Mouse (Mus musculus): Measurements from ENCODE around the gene Kif26b. TPM values are rescaled to one million over a fixed set of nuclear protein-coding genes. Genes with fewer than 3 reads are reported as not detected.

The Kif26b gene
- polyA plus RNA-seq, 1 experiment from 2014 or later, result 4.9 TPM

DNA sequence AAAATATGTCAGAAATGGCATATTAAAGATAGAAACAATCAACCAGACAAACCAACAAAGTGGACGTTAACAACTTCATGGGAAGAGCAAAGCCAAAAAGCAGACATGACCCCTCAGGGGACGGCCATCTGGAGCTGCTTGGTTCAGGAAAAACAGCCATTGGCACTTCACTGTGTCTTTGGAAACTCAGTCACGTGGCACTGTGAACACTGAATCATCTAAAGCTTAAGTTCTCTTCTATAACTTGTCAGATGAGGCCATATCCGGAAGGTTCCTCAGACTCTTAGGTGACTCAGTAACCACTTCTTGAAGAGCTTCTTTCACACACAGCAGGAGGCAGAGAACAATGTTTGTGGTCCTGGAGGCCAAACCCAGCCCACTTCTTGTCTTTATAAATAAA, 126.6 kb downstream of the Kif26b start:
- H3K4me1 ChIP-seq (replicated peaks), result no peaks in the 10 kb centered on the region
- ATAC-seq, result no peak
- H3K9me3 ChIP-seq, result no peaks in the 10 kb centered on the region
- H3K4me3 ChIP-seq (replicated peaks), result no peak overlapping the region
- H3K27me3 ChIP-seq (replicated peaks), result no peaks in the 10 kb centered on the region
- H3K4me2 ChIP-seq (replicated peaks), result no peak overlapping the region
- H3K9ac ChIP-seq, result no peak overlapping the region
- 83% methylated on average over 4 of the region's 4 CpGs for WGBS
- no peak overlapping the region for H3K27ac ChIP-seq
- H3K36me3 ChIP-seq, result no peaks in the 10 kb centered on the region

DNA sequence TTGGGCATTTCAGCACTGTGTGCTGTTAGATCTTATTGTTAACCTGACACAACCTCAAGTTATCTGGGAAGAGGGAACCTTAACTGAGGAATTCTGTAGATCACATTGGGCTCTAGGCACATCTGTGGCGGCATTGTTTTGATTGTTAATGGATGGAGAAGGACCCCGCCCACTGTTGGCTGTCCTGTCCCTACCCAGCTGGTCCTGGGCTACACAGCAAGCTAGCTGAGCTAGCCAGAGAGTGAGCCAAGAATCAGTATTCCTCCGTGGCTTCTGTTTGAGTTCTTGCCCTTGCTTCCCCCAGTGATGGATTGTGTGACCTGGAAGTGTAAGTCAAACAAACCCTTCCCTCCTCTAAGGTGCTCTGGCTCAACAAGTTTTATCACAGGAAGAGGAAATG, 132.1 kb downstream of the Kif26b start:
- Histone ChIP-seq H3K36me3 (no peaks in the 10 kb centered on the region), H3K9ac (no peak overlapping the region), H3K27ac (no peak overlapping the region), H3K4me2 (replicated peaks) (no peak overlapping the region), H3K4me1 (replicated peaks) (peaks cover 11% of the 10 kb centered on the region; the same call in 1 of the 2 replicates), H3K27me3 (replicated peaks) (no peaks in the 10 kb centered on the region), H3K4me3 (replicated peaks) (no peak overlapping the region), H3K9me3 (no peaks in the 10 kb centered on the region)
- 38% methylated on average over 3 of the region's 3 CpGs for WGBS
- ATAC-seq, result no peak

DNA sequence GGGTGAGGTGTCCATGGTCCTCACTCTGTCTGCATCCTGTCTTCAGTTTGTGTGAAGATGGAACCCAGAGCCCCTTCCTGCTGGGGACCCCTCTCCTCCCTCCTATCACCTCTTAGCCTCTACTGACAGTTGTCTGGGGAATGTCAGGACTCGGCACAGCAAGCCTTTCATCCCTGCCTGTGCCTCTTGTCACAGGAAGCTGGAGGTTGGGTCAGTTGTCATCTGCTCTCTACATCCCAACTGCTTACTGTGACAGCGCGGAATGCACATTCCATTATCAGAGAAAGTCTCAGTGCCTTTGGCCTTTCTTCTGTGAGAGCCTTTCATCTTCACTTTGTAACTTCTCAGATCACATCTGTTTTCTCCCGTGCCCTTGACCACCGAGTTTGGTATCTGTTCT, 132.6 kb downstream of the Kif26b start:
- Histone ChIP-seq H3K27me3 (replicated peaks) (no peaks in the 10 kb centered on the region), H3K9me3 (no peaks in the 10 kb centered on the region), H3K4me1 (replicated peaks) (peaks cover 13% of the 10 kb centered on the region; the same call in 1 of the 2 replicates), H3K9ac (no peak overlapping the region), H3K27ac (no peak overlapping the region), H3K4me3 (replicated peaks) (no peak overlapping the region), H3K4me2 (replicated peaks) (no peak overlapping the region), H3K36me3 (no peaks in the 10 kb centered on the region)
- 28% methylated on average over 5 of the region's 5 CpGs for WGBS
- ATAC-seq, result peak; percentile 45; the same call in 1 of the 2 replicates

DNA sequence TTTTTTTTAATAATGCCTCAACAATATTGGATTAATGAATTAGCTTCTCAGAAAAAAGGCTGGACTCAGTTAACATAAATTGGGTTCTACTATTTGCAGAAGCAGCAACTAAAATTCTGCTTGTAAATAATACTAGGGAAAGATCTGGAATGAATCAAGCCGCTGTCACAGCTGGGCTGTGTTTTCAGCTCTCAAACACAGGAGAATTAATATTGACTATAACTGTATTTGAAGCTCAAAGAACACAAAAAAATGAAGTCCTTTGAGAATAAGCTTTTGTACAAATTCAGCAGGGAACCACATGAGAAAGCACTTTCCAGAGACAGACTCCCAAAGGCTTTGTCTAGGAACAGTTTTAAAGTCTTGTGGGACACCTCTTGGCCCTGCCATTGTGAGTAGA, 134.6 kb downstream of the Kif26b start:
- Histone ChIP-seq H3K4me1 (replicated peaks) (peaks cover 14% of the 10 kb centered on the region; the same call in 1 of the 2 replicates), H3K27ac (0 out of 2 replicates have a peak overlapping the region, but pooled peaks have one; percentile 27), H3K4me3 (replicated peaks) (no peak overlapping the region), H3K9ac (no peak overlapping the region), H3K9me3 (no peaks in the 10 kb centered on the region), H3K27me3 (replicated peaks) (no peaks in the 10 kb centered on the region), H3K4me2 (replicated peaks) (no peak overlapping the region), H3K36me3 (no peaks in the 10 kb centered on the region)
- no peak for ATAC-seq
- WGBS, result 45% methylated on average over 1 of the region's 1 CpGs

DNA sequence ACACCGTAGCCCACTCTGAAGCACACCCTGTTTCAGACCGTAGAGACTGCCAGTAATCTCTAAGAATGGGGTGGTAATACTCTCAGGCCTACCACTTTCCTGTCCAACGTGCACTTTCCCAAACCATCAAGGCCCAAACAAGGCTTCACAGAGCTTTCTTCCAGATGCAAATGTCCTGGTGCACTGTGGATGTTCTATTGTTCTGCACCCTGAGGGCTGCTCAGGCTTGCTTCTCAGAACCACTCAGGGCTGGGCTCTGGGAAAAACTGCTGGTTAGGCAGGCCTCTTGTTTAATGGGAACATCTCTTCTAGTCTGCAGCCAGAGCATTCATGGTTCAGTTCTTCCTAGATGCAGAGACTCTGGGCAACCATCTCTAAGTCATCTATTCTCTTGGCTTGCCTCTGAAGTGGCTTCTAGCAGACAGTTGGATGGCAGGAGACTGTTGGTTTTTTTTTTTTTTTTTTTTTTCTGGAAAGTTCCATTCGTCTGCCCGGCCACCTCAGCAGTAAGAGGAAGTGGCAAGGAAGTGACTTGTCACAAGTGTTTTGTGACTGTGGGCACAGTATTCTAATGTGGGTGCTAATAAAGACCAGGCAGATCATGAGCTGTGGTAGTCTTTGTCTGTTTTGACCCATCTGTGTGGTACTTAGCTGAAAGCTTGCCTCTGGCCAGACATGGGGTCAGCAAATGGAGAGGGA, 135.5 kb downstream of the Kif26b start:
- Histone ChIP-seq H3K9me3 (no peaks in the 10 kb centered on the region), H3K36me3 (no peaks in the 10 kb centered on the region), H3K9ac (no peak overlapping the region), H3K27me3 (replicated peaks) (no peaks in the 10 kb centered on the region), H3K4me3 (replicated peaks) (no peak overlapping the region), H3K4me2 (replicated peaks) (no peak overlapping the region), H3K4me1 (replicated peaks) (peaks cover 14% of the 10 kb centered on the region; the same call in 1 of the 2 replicates), H3K27ac (0 out of 2 replicates have a peak overlapping the region, but pooled peaks have one; percentile 27)
- ATAC-seq, result no peak
- WGBS, result 90% methylated on average over 5 of the region's 5 CpGs

DNA sequence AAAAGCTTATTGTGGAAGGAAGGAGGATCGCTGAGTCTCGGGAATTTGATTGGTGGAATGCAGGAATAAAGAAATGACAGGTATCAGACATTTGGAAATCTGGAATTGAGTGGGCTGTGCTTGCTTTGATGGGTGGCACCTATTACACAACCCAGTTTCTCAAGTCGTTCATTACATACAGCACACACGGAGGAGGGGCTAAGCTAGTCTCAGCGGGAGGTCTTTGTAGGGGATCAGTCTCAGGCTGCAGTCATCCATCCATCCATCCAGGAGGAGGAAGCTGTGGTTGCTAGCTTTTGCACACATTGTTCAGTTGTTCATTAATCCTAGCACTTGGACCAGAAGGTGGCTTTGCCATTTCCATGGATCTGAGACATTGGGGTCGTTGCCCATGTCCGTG, 137.6 kb downstream of the Kif26b start:
- Histone ChIP-seq H3K4me1 (replicated peaks) (peaks cover 8% of the 10 kb centered on the region; the same call in 1 of the 2 replicates), H3K27ac (no peak overlapping the region), H3K27me3 (replicated peaks) (no peaks in the 10 kb centered on the region), H3K36me3 (no peaks in the 10 kb centered on the region), H3K4me2 (replicated peaks) (no peak overlapping the region), H3K4me3 (replicated peaks) (no peak overlapping the region), H3K9ac (no peak overlapping the region), H3K9me3 (no peaks in the 10 kb centered on the region)
- 81% methylated on average over 7 of the region's 7 CpGs for WGBS
- ATAC-seq, result no peak

DNA sequence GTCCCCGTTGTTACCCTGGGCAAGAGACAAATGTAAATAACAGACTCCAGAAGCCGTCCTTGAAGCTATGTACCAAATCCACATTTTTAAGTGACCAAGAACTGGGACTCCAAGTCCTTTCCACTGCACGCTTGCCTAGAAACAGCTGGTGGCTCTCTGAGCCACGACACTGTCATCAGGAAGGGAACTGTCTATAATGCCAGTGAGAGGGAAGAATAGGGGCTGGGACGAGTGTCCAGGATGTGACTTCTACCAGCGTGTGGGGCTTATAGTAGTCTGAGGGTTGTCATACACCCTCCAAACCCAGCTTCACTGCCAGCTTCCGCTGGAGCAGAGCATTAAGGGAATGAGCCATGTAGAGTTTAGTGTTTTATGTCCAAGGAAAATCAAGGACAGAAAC, 138.9 kb downstream of the Kif26b start:
- no peak overlapping the region for H3K4me3 ChIP-seq (replicated peaks)
- H3K36me3 ChIP-seq, result no peaks in the 10 kb centered on the region
- no peak overlapping the region for H3K9ac ChIP-seq
- H3K27me3 ChIP-seq (replicated peaks), result no peaks in the 10 kb centered on the region
- no peaks in the 10 kb centered on the region for H3K9me3 ChIP-seq
- no peak overlapping the region for H3K4me2 ChIP-seq (replicated peaks)
- WGBS, result 60% methylated on average over 7 of the region's 7 CpGs
- no peak for ATAC-seq
- H3K27ac ChIP-seq, result no peak overlapping the region
- H3K4me1 ChIP-seq (replicated peaks), result peaks cover 7% of the 10 kb centered on the region; the same call in 1 of the 2 replicates

DNA sequence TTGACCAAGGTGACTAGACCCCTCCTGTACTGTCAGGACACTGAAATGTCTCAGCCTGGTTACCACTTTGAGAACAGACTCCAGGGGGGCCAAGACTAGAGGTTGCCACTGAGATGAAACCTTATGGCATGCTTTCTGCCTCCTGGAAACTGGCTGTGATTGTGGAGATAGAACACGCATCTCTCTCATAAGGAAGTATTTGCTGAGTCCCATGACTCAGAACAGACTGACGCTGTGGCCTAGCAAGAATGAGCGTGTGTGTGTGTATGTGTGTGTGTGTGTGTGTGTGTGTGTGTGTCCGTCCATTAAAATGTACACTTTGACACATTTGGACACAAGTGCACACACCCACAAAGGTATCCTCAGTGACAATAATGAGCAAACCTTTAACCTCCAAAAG, 140.0 kb downstream of the Kif26b start:
- H3K27ac ChIP-seq, result no peak overlapping the region
- no peaks in the 10 kb centered on the region for H3K9me3 ChIP-seq
- no peak for ATAC-seq
- H3K9ac ChIP-seq, result no peak overlapping the region
- peaks cover 5% of the 10 kb centered on the region; the same call in 1 of the 2 replicates for H3K4me1 ChIP-seq (replicated peaks)
- H3K4me2 ChIP-seq (replicated peaks), result no peak overlapping the region
- 82% methylated on average over 4 of the region's 4 CpGs for WGBS
- no peak overlapping the region for H3K4me3 ChIP-seq (replicated peaks)
- H3K36me3 ChIP-seq, result no peaks in the 10 kb centered on the region
- no peaks in the 10 kb centered on the region for H3K27me3 ChIP-seq (replicated peaks)

DNA sequence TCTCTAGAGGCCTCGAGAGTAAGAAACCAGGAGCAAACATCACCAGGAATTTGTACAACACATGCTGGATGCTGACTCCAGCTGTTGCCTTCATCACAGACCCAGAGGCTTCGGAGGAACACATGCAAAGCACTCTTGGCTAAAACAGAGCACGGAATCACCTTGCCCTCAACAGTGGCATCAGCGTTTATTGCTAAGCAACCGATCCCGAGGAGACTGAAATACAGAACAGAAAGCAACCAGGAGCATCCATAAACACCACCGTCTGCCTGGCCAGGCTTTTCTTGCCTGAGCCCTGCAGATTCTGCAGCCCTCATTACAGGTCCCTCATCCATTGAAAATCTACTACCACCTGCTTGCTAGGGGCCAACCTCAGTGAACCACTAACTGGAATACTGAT, 144.1 kb downstream of the Kif26b start:
- H3K4me2 ChIP-seq (replicated peaks), result no peak overlapping the region
- H3K4me1 ChIP-seq (replicated peaks), result no peaks in the 10 kb centered on the region
- no peak for ATAC-seq
- no peaks in the 10 kb centered on the region for H3K9me3 ChIP-seq
- H3K4me3 ChIP-seq (replicated peaks), result no peak overlapping the region
- no peak overlapping the region for H3K9ac ChIP-seq
- H3K27me3 ChIP-seq (replicated peaks), result no peaks in the 10 kb centered on the region
- no peak overlapping the region for H3K27ac ChIP-seq
- 44% methylated on average over 7 of the region's 7 CpGs for WGBS
- no peaks in the 10 kb centered on the region for H3K36me3 ChIP-seq

DNA sequence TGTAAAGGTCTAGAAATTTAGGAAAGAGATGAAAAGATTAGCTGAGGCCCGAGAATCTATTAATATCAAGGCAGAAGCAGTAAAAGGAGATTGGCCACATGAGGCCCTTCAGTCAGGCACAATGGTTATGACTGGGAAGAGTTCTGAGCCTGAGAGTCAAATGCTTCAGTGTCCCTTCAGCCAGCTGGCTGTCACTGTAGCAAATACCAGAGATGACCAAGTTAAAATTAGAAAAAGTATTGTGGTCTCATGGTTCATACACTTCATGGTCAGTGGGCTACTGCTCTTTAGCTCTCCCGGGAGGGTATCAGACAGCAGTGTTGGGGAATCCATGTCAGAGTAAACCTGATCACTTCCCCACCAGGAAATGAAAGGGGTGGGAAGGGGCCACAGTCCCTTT, 144.6 kb downstream of the Kif26b start:
- H3K4me2 ChIP-seq (replicated peaks), result no peak overlapping the region
- H3K36me3 ChIP-seq, result no peaks in the 10 kb centered on the region
- H3K9me3 ChIP-seq, result no peaks in the 10 kb centered on the region
- no peak for ATAC-seq
- H3K4me1 ChIP-seq (replicated peaks), result no peaks in the 10 kb centered on the region
- no peak overlapping the region for H3K9ac ChIP-seq
- 76% methylated on average over 2 of the region's 2 CpGs for WGBS
- H3K4me3 ChIP-seq (replicated peaks), result no peak overlapping the region
- H3K27ac ChIP-seq, result no peak overlapping the region
- H3K27me3 ChIP-seq (replicated peaks), result no peaks in the 10 kb centered on the region

DNA sequence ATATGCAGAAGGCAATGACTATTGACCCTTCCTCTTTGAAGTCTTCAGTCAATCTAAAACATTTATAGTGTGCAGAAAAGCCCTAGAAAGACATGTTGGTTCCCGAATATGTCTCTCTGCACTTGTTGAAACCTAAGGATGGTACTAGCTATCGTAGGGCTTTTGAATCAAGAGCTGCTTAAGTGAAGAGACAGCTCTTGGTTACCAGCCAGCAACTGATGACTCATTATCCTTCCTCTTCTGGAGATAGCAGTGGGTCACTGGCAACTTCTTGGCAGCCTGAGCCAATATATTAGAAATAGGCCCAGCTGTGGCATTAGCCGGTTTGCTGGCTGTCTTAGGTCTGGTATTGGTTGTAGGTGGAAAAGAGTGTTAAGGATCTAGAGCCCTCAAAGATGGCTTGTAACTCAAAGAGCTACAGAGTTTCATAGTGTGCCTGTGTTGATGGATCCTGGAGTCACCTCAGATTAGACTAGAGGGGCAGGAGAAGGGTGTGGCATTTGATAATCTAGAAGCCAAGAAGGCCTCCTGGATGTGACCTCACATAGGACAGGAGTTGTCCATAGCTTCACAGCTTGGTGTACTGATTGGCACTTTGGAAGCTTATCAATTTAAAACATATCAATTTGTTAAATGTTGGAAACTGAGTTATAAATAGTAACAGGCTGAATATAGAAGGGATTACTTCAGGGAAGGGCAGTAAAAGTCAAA, 146.8 kb downstream of the Kif26b start:
- H3K27me3 ChIP-seq (replicated peaks), result no peaks in the 10 kb centered on the region
- no peak overlapping the region for H3K27ac ChIP-seq
- ATAC-seq, result no peak
- H3K4me2 ChIP-seq (replicated peaks), result no peak overlapping the region
- H3K4me1 ChIP-seq (replicated peaks), result no peaks in the 10 kb centered on the region
- H3K36me3 ChIP-seq, result no peaks in the 10 kb centered on the region
- no peak overlapping the region for H3K4me3 ChIP-seq (replicated peaks)
- 73% methylated on average over 3 of the region's 3 CpGs for WGBS
- no peaks in the 10 kb centered on the region for H3K9me3 ChIP-seq
- no peak overlapping the region for H3K9ac ChIP-seq

DNA sequence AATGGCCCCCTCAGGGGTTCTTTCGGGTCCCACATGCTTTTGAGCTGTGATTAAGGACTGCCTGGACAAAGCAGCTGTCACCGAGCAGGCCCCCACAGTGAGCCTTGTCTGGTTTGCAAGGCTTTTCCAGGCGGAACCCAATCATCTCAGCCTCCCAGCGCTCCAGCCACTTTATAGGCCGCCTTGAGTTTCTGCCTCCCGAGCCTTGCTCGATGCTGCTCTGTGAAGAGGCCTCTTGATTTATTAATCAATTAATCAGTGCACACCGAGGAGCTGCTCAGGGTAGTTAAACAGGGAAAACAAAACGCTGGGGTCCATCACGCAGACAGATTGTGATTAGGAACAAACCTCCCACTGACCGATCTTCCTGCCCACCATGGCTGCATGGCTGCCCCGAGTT, 148.2 kb downstream of the Kif26b start:
- Histone ChIP-seq H3K4me2 (replicated peaks) (no peak overlapping the region), H3K27me3 (replicated peaks) (no peaks in the 10 kb centered on the region), H3K9me3 (no peaks in the 10 kb centered on the region), H3K9ac (no peak overlapping the region), H3K27ac (no peak overlapping the region), H3K36me3 (no peaks in the 10 kb centered on the region), H3K4me3 (replicated peaks) (no peak overlapping the region), H3K4me1 (replicated peaks) (no peaks in the 10 kb centered on the region)
- WGBS, result 49% methylated on average over 12 of the region's 12 CpGs
- ATAC-seq, result peak; percentile 18; the same call in 1 of the 2 replicates
